Mouse (Mus musculus): ENCODE results near the gene Traf5. TPM values are rescaled to one million over a fixed set of nuclear protein-coding genes. Genes with fewer than 3 reads are reported as not detected.

The Traf5 gene
- total RNA-seq (2015) (26.7 and 33.1 TPM in 2 replicates), total RNA-seq (2017) (15.8 and 18.9 TPM in 2 replicates)

GRCm38 (mm10) chr1:192091806-192092772 lies at the start of gene Traf5:
Gene Traf5 (minus strand): TSS chr1:192092559.
- peak; percentile 89 for ATAC-seq (ENCODE audit: poor library complexity, severe bottlenecking)

- ATAC-seq (ENCODE audit: poor library complexity, severe bottlenecking), result no peak
Measured at GRCm38 (mm10) chr1:192140313-192140712, 48.0 kb upstream of the Traf5 start.

- peak; percentile 71 for ATAC-seq (ENCODE audit: poor library complexity, severe bottlenecking)
Measured at GRCm38 (mm10) chr1:192137926-192138910, 45.9 kb upstream of the Traf5 start, which contains the start of gene Rcor3. Gene Rcor3 (minus strand): TSS chr1:192138062.

GRCm38 (mm10) chr1:192137291-192137925 lies 45.0 kb upstream of the Traf5 start:
- ATAC-seq (ENCODE audit: poor library complexity, severe bottlenecking), result no peak

- peak; percentile 69 for ATAC-seq (ENCODE audit: poor library complexity, severe bottlenecking)
Measured at GRCm38 (mm10) chr1:192136561-192137290, 44.4 kb upstream of the Traf5 start.

GRCm38 (mm10) chr1:192130202-192130601 lies 37.8 kb upstream of the Traf5 start:
- ATAC-seq (ENCODE audit: poor library complexity, severe bottlenecking), result no peak

GRCm38 (mm10) chr1:192128343-192128742 lies 36.0 kb upstream of the Traf5 start:
- ATAC-seq (ENCODE audit: poor library complexity, severe bottlenecking), result no peak

GRCm38 (mm10) chr1:192125761-192126160 lies 33.4 kb upstream of the Traf5 start:
- no peak for ATAC-seq (ENCODE audit: poor library complexity, severe bottlenecking)

- ATAC-seq (ENCODE audit: poor library complexity, severe bottlenecking), result no peak
Measured at GRCm38 (mm10) chr1:192116262-192116661, 23.9 kb upstream of the Traf5 start.

- ATAC-seq (ENCODE audit: poor library complexity, severe bottlenecking), result no peak
Measured at GRCm38 (mm10) chr1:192115378-192115777, 23.0 kb upstream of the Traf5 start.

- no peak for ATAC-seq (ENCODE audit: poor library complexity, severe bottlenecking)
Measured at GRCm38 (mm10) chr1:192109169-192109568, 16.8 kb upstream of the Traf5 start.

- peak; percentile 93 for ATAC-seq (ENCODE audit: poor library complexity, severe bottlenecking)
Measured at GRCm38 (mm10) chr1:192107352-192107751, 15.0 kb upstream of the Traf5 start.

- ATAC-seq (ENCODE audit: poor library complexity, severe bottlenecking), result no peak
Measured at GRCm38 (mm10) chr1:192105902-192106389, 13.6 kb upstream of the Traf5 start.

GRCm38 (mm10) chr1:192104021-192104420 lies 11.7 kb upstream of the Traf5 start:
- ATAC-seq (ENCODE audit: poor library complexity, severe bottlenecking), result no peak

GRCm38 (mm10) chr1:192103176-192103575 lies 10.8 kb upstream of the Traf5 start:
- no peak for ATAC-seq (ENCODE audit: poor library complexity, severe bottlenecking)

GRCm38 (mm10) chr1:192101359-192101758 lies 9.0 kb upstream of the Traf5 start:
- ATAC-seq (ENCODE audit: poor library complexity, severe bottlenecking), result no peak

- ATAC-seq (ENCODE audit: poor library complexity, severe bottlenecking), result no peak
Measured at GRCm38 (mm10) chr1:192100742-192101141, 8.4 kb upstream of the Traf5 start.

GRCm38 (mm10) chr1:192095626-192096025 lies 3.3 kb upstream of the Traf5 start:
- no peak for ATAC-seq (ENCODE audit: poor library complexity, severe bottlenecking)

- ATAC-seq (ENCODE audit: poor library complexity, severe bottlenecking), result peak; percentile 43
Measured at GRCm38 (mm10) chr1:192094451-192095170, 2.3 kb upstream of the Traf5 start.
